Mouse (Mus musculus): ENCODE measurements at regions not wholly inside any gene's neighbourhood (a gene's known extent, or its start where the extent isn't known, plus 50 kb on each side); places are given as distances from the start of the nearest gene placed in this dataset.
A peak's percentile ranks its signal among the peaks of the same experiment; 100 is the strongest.

- Histone ChIP-seq H3K27ac (ENCODE audit: low read depth, low read length) (no peak overlapping the region), H3K4me1 (ENCODE audit: control insufficient read depth, insufficient read depth, low read depth, low read length) (no peaks in the 10 kb centered on the region), H3K36me3 (ENCODE audit: control insufficient read depth, insufficient read depth, low read length) (no peaks in the 10 kb centered on the region), H3K4me2 (ENCODE audit: low read length) (no peak overlapping the region), H3K4me3 (ENCODE audit: low read length) (no peak overlapping the region), H3K27me3 (replicated peaks; ENCODE audit: control insufficient read depth, insufficient read depth, low read length) (no peaks in the 10 kb centered on the region), H3K9me3 (ENCODE audit: control insufficient read depth, low read length) (no peaks in the 10 kb centered on the region), H3K9ac (ENCODE audit: low read depth, low read length) (no peak overlapping the region)
- 0 out of 2 replicates have a peak, but pooled peaks have one; percentile 20 for ATAC-seq
- 41% methylated on average over 3 of the region's 3 CpGs for WGBS
Measured at GRCm38 (mm10) chr10:113161486-113161885, 232.7 kb upstream of the Atxn7l3b start.

GRCm38 (mm10) chr10:113160055-113160454, 231.3 kb upstream of the Atxn7l3b start:
- Histone ChIP-seq H3K4me2 (ENCODE audit: low read length) (no peak overlapping the region), H3K4me1 (ENCODE audit: control insufficient read depth, insufficient read depth, low read depth, low read length) (no peaks in the 10 kb centered on the region), H3K9ac (ENCODE audit: low read depth, low read length) (no peak overlapping the region), H3K27me3 (replicated peaks; ENCODE audit: control insufficient read depth, insufficient read depth, low read length) (no peaks in the 10 kb centered on the region), H3K27ac (ENCODE audit: low read depth, low read length) (no peak overlapping the region), H3K4me3 (ENCODE audit: low read length) (no peak overlapping the region), H3K36me3 (ENCODE audit: control insufficient read depth, insufficient read depth, low read length) (no peaks in the 10 kb centered on the region), H3K9me3 (ENCODE audit: control insufficient read depth, low read length) (no peaks in the 10 kb centered on the region)
- WGBS = 49% methylated on average over 5 of the region's 5 CpGs
- ATAC-seq = no peak; the same call in 1 of the 2 replicates

DNA sequence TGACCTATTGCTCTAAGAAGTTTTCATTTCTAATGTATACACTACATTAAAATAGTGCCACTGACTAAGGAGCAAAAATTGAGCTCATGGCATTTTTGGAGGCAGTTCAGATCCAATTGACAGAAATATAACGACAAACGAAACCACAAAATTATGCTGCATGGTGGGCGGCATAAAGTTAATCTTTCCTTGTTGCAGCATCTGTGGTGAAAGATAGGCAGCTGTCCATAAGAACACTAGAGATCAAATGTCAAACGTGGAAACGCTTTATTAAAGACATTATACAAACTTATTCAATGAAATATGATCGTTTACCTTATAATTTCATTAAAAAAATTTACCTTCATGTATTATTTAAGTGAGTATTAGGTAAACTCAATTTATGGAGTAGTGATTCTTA, 230.2 kb upstream of the Atxn7l3b start:
- Histone ChIP-seq H3K36me3 (ENCODE audit: control insufficient read depth, insufficient read depth, low read length) (no peaks in the 10 kb centered on the region), H3K9ac (ENCODE audit: low read depth, low read length) (no peak overlapping the region), H3K4me3 (ENCODE audit: low read length) (no peak overlapping the region), H3K4me1 (ENCODE audit: control insufficient read depth, insufficient read depth, low read depth, low read length) (no peaks in the 10 kb centered on the region), H3K9me3 (ENCODE audit: control insufficient read depth, low read length) (no peaks in the 10 kb centered on the region), H3K27ac (ENCODE audit: low read depth, low read length) (no peak overlapping the region), H3K4me2 (ENCODE audit: low read length) (no peak overlapping the region), H3K27me3 (replicated peaks; ENCODE audit: control insufficient read depth, insufficient read depth, low read length) (no peaks in the 10 kb centered on the region)
- WGBS = 82% methylated on average over 6 of the region's 6 CpGs
- no peak for ATAC-seq

DNA sequence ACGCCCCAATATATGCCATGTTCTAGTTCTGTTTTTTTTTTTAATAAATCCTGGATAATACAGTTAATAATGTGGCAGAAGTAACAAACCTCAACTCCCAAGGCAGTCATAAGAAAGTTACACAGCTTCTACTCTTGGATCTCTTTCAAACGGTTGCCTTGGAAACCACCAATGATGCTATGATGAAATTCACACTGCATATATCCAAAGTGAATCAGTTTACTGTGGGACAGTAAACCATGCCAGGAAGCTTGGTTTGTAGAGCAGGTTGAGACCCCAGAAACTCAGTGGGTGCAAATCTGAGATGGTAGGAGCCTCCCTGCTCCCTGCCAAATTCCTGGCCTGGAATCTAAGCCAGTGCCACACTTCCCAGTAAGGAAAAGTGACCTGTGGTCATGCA, 212.8 kb upstream of the Atxn7l3b start:
- Histone ChIP-seq H3K4me3 (ENCODE audit: low read length) (no peak overlapping the region), H3K27ac (ENCODE audit: low read depth, low read length) (no peak overlapping the region), H3K27me3 (replicated peaks; ENCODE audit: control insufficient read depth, insufficient read depth, low read length) (no peaks in the 10 kb centered on the region), H3K4me2 (ENCODE audit: low read length) (no peak overlapping the region), H3K9ac (ENCODE audit: low read depth, low read length) (no peak overlapping the region), H3K4me1 (ENCODE audit: control insufficient read depth, insufficient read depth, low read depth, low read length) (no peaks in the 10 kb centered on the region), H3K9me3 (ENCODE audit: control insufficient read depth, low read length) (no peaks in the 10 kb centered on the region; the same call in 1 of the 2 replicates), H3K36me3 (ENCODE audit: control insufficient read depth, insufficient read depth, low read length) (no peaks in the 10 kb centered on the region)
- 74% methylated on average over 2 of the region's 2 CpGs for WGBS
- ATAC-seq = peak; percentile 60; the same call in 1 of the 2 replicates

GRCm38 (mm10) chr10:113114999-113115398, 186.2 kb upstream of the Atxn7l3b start:
- WGBS = 92% methylated on average over 1 of the region's 1 CpGs
- Histone ChIP-seq H3K27me3 (replicated peaks; ENCODE audit: control insufficient read depth, insufficient read depth, low read length) (no peaks in the 10 kb centered on the region), H3K4me1 (ENCODE audit: control insufficient read depth, insufficient read depth, low read depth, low read length) (no peaks in the 10 kb centered on the region), H3K4me2 (ENCODE audit: low read length) (no peak overlapping the region), H3K27ac (ENCODE audit: low read depth, low read length) (no peak overlapping the region), H3K9ac (ENCODE audit: low read depth, low read length) (no peak overlapping the region), H3K9me3 (ENCODE audit: control insufficient read depth, low read length) (no peaks in the 10 kb centered on the region), H3K36me3 (ENCODE audit: control insufficient read depth, insufficient read depth, low read length) (no peaks in the 10 kb centered on the region), H3K4me3 (ENCODE audit: low read length) (no peak overlapping the region)
- no peak for ATAC-seq

- no peak overlapping the region for H3K4me2 ChIP-seq (ENCODE audit: low read length)
- no peaks in the 10 kb centered on the region for H3K4me1 ChIP-seq (ENCODE audit: control insufficient read depth, insufficient read depth, low read depth, low read length)
- no peaks in the 10 kb centered on the region for H3K27me3 ChIP-seq (replicated peaks; ENCODE audit: control insufficient read depth, insufficient read depth, low read length)
- no peaks in the 10 kb centered on the region for H3K36me3 ChIP-seq (ENCODE audit: control insufficient read depth, insufficient read depth, low read length)
- 42% methylated on average over 1 of the region's 1 CpGs for WGBS
- peak; percentile 92 for ATAC-seq
- no peak overlapping the region for H3K9ac ChIP-seq (ENCODE audit: low read depth, low read length)
- no peaks in the 10 kb centered on the region for H3K9me3 ChIP-seq (ENCODE audit: control insufficient read depth, low read length)
- no peak overlapping the region for H3K4me3 ChIP-seq (ENCODE audit: low read length)
- H3K27ac ChIP-seq (ENCODE audit: low read depth, low read length) = no peak overlapping the region
Measured at GRCm38 (mm10) chr10:113105771-113106430, 177.1 kb upstream of the Atxn7l3b start.

GRCm38 (mm10) chr10:113105301-113105700, 176.5 kb upstream of the Atxn7l3b start:
- no peak for ATAC-seq
- H3K27me3 ChIP-seq (replicated peaks; ENCODE audit: control insufficient read depth, insufficient read depth, low read length) = no peaks in the 10 kb centered on the region
- 93% methylated on average over 2 of the region's 2 CpGs for WGBS

More at GRCm38 (mm10) chr10:113105301-113105700, 176.5 kb upstream of the Atxn7l3b start:
- no peaks in the 10 kb centered on the region for H3K36me3 ChIP-seq (ENCODE audit: control insufficient read depth, insufficient read depth, low read length)
- H3K4me1 ChIP-seq (ENCODE audit: control insufficient read depth, insufficient read depth, low read depth, low read length) = no peaks in the 10 kb centered on the region
- H3K4me3 ChIP-seq (ENCODE audit: low read length) = no peak overlapping the region
- H3K9ac ChIP-seq (ENCODE audit: low read depth, low read length) = no peak overlapping the region
- H3K4me2 ChIP-seq (ENCODE audit: low read length) = no peak overlapping the region
- H3K9me3 ChIP-seq (ENCODE audit: control insufficient read depth, low read length) = no peaks in the 10 kb centered on the region
- H3K27ac ChIP-seq (ENCODE audit: low read depth, low read length) = no peak overlapping the region
